Mouse (Mus musculus) frontal cortex, postnatal 25 days (tissue): ENCODE measurements at regions not wholly inside any gene's neighbourhood (a gene's known extent, or its start where the extent isn't known, plus 50 kb on each side); places are given as distances from the start of the nearest gene placed in this dataset.

ENCODE experiments used
- DNase-seq, 2 experiments: peaks; one replicate each; pipeline ENCODE4 v3.0.0; 2022; ENCODE audit warnings: low spot score in 2 of 2

DNA sequence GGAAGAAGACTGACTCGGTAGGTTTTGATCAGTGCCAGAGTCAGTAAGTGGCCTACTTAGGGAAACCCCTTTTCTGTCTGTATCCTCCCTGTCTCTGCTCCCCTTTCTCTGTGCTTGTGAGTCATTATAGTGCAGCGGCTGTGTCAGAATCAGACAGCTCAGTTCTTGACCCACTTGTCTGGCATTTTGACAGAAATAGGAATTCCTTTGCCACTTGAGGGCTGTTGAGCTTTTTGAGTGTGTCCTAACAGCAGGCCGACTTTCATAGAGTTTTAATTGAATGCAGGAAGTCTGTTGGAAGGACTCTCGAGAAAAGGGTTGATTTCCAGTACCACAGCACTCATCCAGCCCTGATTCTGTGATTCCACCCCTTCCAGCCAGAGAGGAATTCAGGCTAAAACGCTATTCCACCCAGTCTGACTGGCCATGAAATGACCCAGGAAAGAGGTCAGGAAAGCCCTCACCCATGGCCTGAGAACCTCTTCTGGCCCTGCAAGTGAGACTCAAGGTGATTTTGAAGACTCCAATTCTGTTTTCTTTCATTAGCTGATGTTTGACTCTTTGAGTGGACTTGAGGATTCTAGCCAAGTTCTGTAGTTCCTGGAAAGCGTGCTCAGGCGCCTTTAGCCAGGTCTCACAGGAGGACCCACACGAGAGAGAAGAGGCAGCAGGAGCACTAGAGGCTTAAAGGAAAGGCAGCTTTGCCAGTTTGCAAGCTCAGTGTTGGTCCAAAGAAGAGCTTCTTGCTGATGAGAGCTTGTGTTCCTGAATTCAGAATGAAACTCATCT, 95.6 kb upstream of the Opcml start:
- no peak for DNase-seq

DNA sequence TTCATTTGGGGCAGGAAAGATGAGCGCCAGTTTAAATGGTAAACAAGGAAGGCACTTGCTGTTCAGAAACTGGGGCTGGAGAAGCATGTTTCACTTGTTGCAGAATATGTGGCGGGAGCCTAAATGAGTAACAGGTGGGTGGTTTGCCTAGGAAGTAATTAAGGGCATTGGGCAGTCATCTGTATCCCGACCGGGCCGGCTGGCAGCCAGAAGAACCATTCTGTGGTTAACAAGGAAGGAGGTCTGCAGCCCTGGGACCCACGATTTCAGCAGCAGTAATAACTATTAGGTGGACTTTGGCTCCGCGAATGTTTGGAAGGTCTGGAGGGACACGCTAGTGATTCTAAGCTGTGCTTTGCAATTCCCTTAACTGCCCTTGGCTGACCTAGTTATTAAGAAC, 89.0 kb upstream of the Opcml start:
- DNase-seq: no peak

DNA sequence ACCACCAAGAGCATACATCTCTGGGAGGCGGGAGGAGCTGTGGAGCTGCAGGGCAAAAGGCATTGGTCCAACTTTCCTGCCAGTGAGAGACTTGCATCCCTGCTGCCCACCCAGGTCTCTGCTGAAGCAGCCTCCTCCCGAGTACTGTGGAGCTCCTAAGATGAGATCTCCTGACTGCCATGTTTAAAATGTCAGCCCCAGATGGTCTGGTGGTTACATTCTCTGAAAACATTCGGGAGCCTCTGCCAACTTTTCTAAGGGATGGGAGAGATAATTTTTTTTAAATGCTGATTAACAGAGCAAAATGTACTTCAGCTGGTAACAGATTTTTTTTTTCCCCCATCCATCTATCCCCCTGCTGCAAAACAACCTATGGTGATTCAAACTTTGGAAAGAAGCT, 88.4 kb upstream of the Opcml start:
- DNase-seq: no peak

- no peak for DNase-seq
These were observed 86.6 kb upstream of the Opcml start for GRCm38 (mm10) chr9:27704001-27704400.

- no peak for DNase-seq
These were observed 66.7 kb upstream of the Opcml start for GRCm38 (mm10) chr9:27723840-27724408.

- no peak for DNase-seq
These were observed 66.0 kb upstream of the Opcml start for GRCm38 (mm10) chr9:27724576-27724975.

GRCm38 (mm10) chr9:27728652-27729557, 61.7 kb upstream of the Opcml start:
- DNase-seq: peak; percentile 55 to 74

GRCm38 (mm10) chr9:27729558-27729889, 61.1 kb upstream of the Opcml start:
- no peak for DNase-seq

DNA sequence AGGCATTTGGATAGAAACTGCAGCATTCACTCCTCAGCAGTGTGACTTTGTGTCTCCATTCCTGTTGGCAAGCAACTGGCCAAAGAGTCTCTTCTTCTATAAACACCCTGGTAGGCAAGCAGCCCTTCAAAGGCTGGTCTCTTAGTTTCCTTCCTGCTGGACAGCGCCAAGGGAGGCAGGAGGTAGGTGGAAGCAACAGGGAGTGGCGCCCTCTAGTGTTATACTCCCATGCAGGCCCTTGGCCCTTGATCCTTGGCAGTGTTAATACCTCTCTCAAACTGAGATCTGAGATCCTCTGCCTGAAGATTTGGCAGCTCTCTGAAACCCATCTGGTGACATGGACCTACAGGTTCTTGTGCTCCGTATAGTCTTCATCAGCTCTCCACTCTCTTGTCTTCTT, 51.3 kb upstream of the Opcml start:
- DNase-seq: no peak
